Mouse (Mus musculus) neural tube, embryonic 13.5 days (tissue): ENCODE measurements around the gene Tubb4a. TPM values are rescaled to one million over a fixed set of nuclear protein-coding genes. Genes with fewer than 3 reads are reported as not detected.
"Not testable (repeated sequence)": the region's sequence is repeated elsewhere in the genome, so short reads cannot be mapped to it uniquely, and the experiment has no call there.

ENCODE experiments used
- ATAC-seq: fragments of 200-750 bp; cut with Nextera tagmentation; 2 replicates; pipeline ENCODE4 v1.8.0; 2017; ENCODE audit warnings: low read depth, mild to moderate bottlenecking, moderate TSS enrichment, moderate library complexity
- H3K27ac ChIP-seq: fragments of 300-500 bp; sonication (generic); replicated peaks from 2 replicates; pipeline ENCODE4 v1.5.1; 2015; ENCODE audit warnings: moderate library complexity, mild to moderate bottlenecking, inconsistent platforms
- H3K27me3 ChIP-seq: fragments of 300-500 bp; sonication (generic); 2 replicates; pipeline ENCODE4 v1.6.1; 2015; ENCODE audit warnings: mild to moderate bottlenecking, inconsistent platforms
- H3K36me3 ChIP-seq: fragments of 300-500 bp; sonication (generic); 2 replicates; pipeline ENCODE4 v1.6.1; 2015; ENCODE audit warnings: mild to moderate bottlenecking, inconsistent platforms
- H3K4me1 ChIP-seq: fragments of 300-500 bp; sonication (generic); replicated peaks from 2 replicates; pipeline ENCODE4 v1.6.1; 2015; ENCODE audit warnings: inconsistent platforms
- H3K4me2 ChIP-seq: fragments of 300-500 bp; sonication (generic); 2 replicates; pipeline ENCODE4 v1.6.1; 2015; ENCODE audit warnings: inconsistent platforms, mild to moderate bottlenecking, moderate library complexity
- H3K4me3 ChIP-seq: fragments of 300-500 bp; sonication (generic); 2 replicates; pipeline ENCODE4 v1.5.1; 2015; ENCODE audit warnings: mild to moderate bottlenecking, inconsistent platforms
- H3K9ac ChIP-seq: fragments of 300-500 bp; sonication (generic); 2 replicates; pipeline ENCODE4 v1.6.1; 2015; ENCODE audit warnings: moderate library complexity, mild to moderate bottlenecking, inconsistent platforms
- H3K9me3 ChIP-seq: fragments of 300-500 bp; sonication (generic); 2 replicates; pipeline ENCODE4 v1.6.1; 2016; ENCODE audit warnings: inconsistent platforms
- WGBS: fragments of 180-500 bp; shearing (Covaris S2); methylation state at CpG from one replicate; pipeline ENCODE4 v1.1.7; 2015; 5-methylcytosine and 5-hydroxymethylcytosine counted together
- polyA plus RNA-seq: library from polyadenylated mRNA; unstranded; fragments of >200 nt; fragmentation: Nextera tagmentation; extraction: Ambion mirVana; gene quantifications from 2 replicates; pipeline ENCODE4 v1.2.1, GENCODE M21; 2015

Gene Tubb4a
- polyA plus RNA-seq, 1 experiment from 2014 or later, result 413 TPM

DNA sequence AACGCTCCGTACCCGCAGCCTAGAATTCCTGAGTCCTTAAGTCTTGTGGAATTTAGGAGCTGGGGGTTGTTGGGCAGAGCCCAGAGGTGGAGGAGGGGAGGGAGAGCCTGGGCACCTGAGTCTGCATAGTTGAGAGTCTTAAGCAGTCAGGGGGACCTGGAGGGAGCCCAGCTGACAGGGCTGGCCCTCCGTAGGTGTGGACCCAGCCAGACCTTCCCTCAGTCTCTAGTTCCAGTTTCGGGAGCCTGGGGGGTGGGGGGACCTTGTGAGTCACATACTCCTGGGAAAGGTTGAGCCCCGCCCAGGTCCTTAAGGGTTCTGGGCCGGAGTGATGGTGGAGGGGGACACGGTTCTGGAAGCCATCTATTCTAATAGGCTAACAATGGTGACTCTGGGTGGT is 24.6 kb downstream of the Tubb4a start:
- Histone ChIP-seq H3K9me3 (no peaks in the 10 kb centered on the region), H3K4me1 (peaks cover 36% of the 10 kb centered on the region), H3K4me2 (no peak overlapping the region), H3K27me3 (peaks cover 49% of the 10 kb centered on the region), H3K4me3 (no peak overlapping the region), H3K36me3 (no peaks in the 10 kb centered on the region), H3K27ac (no peak overlapping the region), H3K9ac (no peak overlapping the region)
- no peak for ATAC-seq
- WGBS, result 11% methylated on average over 8 of the region's 8 CpGs

DNA sequence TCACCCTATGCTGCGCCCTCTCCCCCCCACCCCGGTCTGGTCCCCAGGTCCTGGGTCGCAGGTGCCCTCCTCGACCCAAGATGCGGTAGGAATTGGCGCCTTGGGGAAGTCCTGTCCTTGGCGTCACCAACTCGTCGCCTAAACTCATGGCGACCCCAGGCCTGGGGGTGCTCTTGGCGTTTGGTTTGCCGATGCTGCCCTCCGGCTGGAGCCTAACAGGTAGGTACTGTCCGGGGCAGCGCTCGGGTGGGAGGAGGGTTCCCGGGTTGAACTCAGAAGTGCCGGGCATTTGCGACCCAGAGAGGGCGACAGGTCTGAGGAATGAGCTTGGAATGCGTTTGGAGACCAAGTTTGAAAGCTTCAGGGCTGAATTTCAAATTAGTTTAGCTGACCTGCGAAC is 25.0 kb downstream of the Tubb4a start:
- H3K9me3 ChIP-seq, result no peaks in the 10 kb centered on the region
- H3K4me1 ChIP-seq, result peaks cover 37% of the 10 kb centered on the region
- WGBS, result 0% methylated on average over 22 of the region's 22 CpGs
- 0 out of 2 replicates have a peak overlapping the region, but pooled peaks have one; percentile 22 for H3K9ac ChIP-seq
- no peaks in the 10 kb centered on the region for H3K36me3 ChIP-seq
- peak overlapping the region; percentile 50 for H3K4me2 ChIP-seq
- H3K27me3 ChIP-seq, result peaks cover 49% of the 10 kb centered on the region
- peak overlapping the region; percentile 27; the same call in 1 of the 2 replicates for H3K4me3 ChIP-seq
- no peak overlapping the region for H3K27ac ChIP-seq
- no peak for ATAC-seq

DNA sequence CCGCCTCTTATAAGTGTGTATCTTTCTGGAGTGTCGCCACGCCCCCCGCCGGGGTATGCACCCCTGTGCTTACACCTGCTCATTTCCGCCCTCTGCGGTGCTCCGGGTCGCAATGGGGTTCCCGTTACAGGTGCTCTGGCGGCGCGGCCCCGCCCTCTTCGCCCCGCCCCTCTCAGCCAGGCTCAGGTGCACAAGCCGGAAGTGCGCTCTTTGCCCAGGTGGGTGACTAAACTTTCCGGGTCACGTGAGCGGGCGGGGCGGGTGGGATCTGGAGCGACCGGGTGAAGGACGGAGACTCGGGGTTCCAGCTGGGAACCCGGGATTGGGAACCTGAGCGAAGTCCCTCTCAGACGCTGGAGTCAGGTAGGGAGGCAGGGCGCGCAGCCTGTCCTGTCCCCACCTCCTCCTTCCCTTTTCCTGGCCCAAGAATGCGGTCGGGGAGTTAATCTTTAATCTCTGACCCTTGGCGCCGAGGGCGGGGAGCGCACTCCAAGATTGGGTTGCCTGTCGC is 25.5 kb downstream of the Tubb4a start:
- Histone ChIP-seq H3K36me3 (no peaks in the 10 kb centered on the region), H3K27me3 (peaks cover 49% of the 10 kb centered on the region), H3K4me1 (peaks cover 37% of the 10 kb centered on the region), H3K4me3 (peak overlapping the region; percentile 27), H3K9me3 (no peaks in the 10 kb centered on the region), H3K9ac (0 out of 2 replicates have a peak overlapping the region, but pooled peaks have one; percentile 22), H3K27ac (no peak overlapping the region), H3K4me2 (peak overlapping the region; percentile 50)
- no peak for ATAC-seq
- 2% methylated on average over 38 of the region's 39 CpGs for WGBS

DNA sequence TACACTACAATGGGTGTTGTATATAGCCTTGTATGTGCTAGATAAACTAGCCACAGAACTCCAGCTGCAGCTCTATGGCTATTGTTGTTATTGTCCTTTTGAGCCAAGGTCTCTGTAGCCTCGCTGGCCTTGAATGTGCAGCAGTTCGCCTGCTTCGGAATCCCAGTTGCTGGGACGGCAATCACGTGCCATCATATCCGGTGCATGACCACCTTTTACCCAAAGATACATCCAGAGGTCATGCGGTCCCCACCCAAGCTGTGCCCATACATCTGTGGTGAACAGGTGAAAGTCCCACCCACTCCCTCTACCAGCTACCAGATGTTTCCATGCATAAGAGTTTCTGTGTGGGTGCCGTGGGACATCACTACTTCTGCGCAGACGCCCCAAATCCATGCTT is 26.5 kb downstream of the Tubb4a start:
- peaks cover 47% of the 10 kb centered on the region for H3K27me3 ChIP-seq
- H3K27ac ChIP-seq, result no peak overlapping the region
- peak overlapping the region; percentile 82 for H3K4me3 ChIP-seq
- ATAC-seq, result no peak
- peak overlapping the region; percentile 87; the same call in 1 of the 2 replicates for H3K9ac ChIP-seq
- 35% methylated on average over 10 of the region's 10 CpGs for WGBS
- H3K9me3 ChIP-seq, result no peaks in the 10 kb centered on the region
- H3K4me1 ChIP-seq, result peaks cover 37% of the 10 kb centered on the region
- peak overlapping the region; percentile 56 for H3K4me2 ChIP-seq
- H3K36me3 ChIP-seq, result peaks cover 6% of the 10 kb centered on the region

DNA sequence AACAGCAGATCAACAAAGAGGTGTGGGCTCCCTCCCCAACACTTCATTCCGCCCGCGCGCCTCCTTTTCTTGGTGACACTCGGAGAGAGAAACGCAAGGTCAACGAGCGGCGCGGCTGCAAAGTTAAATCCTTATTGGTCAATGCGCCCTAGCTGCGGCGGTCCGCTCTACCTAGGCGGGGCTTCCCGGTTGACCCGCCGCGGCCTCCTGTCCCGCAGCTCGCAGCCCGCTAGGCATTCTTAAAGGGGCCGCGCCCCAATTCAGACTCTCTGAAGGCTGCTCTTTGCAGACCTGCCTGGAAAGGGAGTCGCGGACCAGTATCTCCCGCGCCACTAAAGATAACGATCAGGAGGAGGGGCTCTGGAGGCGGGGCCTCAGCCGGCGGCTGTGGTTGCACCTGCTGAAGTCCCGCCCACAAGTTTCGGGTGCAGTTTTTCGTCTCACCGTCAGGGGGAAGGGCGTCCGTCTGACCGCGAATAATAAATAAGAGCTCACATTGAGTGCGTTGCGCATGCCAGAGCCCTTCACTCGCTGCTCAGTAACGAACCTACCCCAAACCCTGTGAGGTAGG is 27.3 kb downstream of the Tubb4a start:
- Histone ChIP-seq H3K27me3 (peaks cover 43% of the 10 kb centered on the region), H3K4me2 (peak overlapping the region; percentile 56), H3K4me3 (peak overlapping the region; percentile 82), H3K4me1 (peaks cover 35% of the 10 kb centered on the region), H3K9ac (peak overlapping the region; percentile 87), H3K36me3 (peaks cover 14% of the 10 kb centered on the region), H3K9me3 (no peaks in the 10 kb centered on the region), H3K27ac (peak overlapping the region; percentile 90)
- ATAC-seq, result peak; percentile 91
- WGBS, result under 1% methylated on average over 44 of the region's 44 CpGs

DNA sequence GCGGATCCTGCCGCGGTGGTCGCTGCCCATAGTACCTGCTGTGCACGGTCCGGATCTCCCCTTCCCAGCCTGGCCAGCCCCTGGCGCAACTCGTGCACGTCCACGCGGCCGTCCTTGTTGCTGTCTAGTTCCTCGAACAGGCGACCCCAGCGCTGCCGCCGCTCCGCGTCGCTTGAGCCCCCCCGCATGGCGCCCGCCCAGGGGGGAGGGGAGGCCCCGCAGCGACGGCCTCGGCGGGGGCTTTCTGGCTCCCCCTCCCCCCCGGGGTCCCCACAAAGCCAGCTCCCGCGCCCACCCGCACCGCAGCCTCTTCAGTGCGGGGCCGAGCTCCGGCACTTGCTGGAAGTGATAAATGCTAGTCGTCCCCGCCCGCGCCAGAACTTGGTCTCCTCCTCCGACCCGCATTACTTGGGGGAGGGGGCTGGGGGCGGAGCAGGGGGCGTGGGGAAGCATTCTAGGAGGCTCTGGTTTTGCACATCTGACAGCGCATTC is 28.1 kb downstream of the Tubb4a start, which contains the start of gene Slc25a23:
Gene Slc25a23, minus strand, starts transcription at position 378 of the 492 bp plus-strand sequence.
- peak within 1 kb of the TSS; percentile 90 for H3K27ac ChIP-seq
- peak within 1 kb of the TSS; percentile 56 for H3K4me2 ChIP-seq
- H3K27me3 ChIP-seq, result peaks cover 35% of the 10 kb centered on the region
- H3K36me3 ChIP-seq, result peaks cover 21% of the 10 kb centered on the region
- ATAC-seq, result peak; percentile 87
- H3K4me3 ChIP-seq, result peak within 1 kb of the TSS; percentile 82
- H3K4me1 ChIP-seq, result peaks cover 33% of the 10 kb centered on the region
- under 1% methylated on average over 37 of the region's 45 CpGs for WGBS
- peak within 1 kb of the TSS; percentile 87 for H3K9ac ChIP-seq
- no peaks in the 10 kb centered on the region for H3K9me3 ChIP-seq

DNA sequence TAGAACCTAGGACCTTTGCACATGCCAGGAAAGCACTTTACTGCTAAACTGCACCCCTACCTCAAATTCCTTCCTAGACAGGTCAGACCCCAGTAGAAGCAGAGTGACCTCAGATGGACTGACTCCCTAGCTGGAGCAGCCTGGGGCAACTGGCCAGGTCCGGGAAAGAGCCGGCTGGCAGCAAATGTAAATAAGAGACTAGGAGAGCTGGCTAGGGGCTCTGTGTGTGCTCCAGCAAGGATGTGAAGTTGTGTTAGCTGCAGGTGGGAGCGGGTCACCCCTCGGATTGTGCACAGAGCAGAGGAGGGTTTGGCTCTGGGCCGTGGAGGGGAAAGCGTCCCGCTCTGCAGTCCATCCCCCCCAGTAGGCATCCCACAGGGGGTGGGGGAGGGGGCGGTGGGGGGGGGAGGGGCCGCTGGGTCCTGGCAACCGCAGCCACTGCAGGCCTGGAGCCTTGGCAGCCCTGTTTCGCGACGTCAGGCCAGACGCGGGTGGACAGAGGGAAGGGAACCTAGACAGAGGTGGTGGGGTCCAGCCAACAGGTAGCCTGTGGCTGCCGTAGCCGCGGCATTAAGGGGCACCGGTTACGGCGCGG is 28.6 kb downstream of the Tubb4a start, which contains the start of gene Crb3:
Gene Crb3, plus strand, starts transcription at position 215 of the 595 bp plus-strand sequence.
- Histone ChIP-seq H3K27me3 (peaks cover 30% of the 10 kb centered on the region), H3K27ac (peak within 1 kb of the TSS; percentile 90), H3K4me2 (peak within 1 kb of the TSS; percentile 56), H3K9me3 (no peaks in the 10 kb centered on the region), H3K4me1 (peaks cover 33% of the 10 kb centered on the region), H3K36me3 (peaks cover 25% of the 10 kb centered on the region), H3K4me3 (peak within 1 kb of the TSS; percentile 82), H3K9ac (peak within 1 kb of the TSS; percentile 87)
- WGBS, result 1% methylated on average over 16 of the region's 22 CpGs
- ATAC-seq, result peak; percentile 9

DNA sequence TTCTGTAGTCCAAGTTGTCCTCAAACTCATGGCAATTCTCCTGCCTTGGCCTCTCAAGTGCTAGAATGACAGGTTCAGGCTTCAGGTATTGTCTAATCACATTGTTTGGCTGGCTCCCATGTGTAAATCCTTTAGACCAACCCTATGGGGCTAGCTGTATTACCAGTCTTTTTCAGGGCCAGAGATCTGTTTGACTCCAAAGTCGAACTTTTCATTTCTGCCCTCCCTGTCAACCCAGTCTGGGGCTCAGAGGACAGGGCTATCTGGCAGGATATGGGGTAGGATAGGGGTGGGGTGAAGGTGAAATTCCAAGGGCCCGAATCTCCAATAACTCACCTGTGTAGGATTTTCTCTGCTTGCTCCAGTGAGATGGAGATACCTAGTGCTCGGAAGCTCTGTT is 31.3 kb downstream of the Tubb4a start:
- ATAC-seq, result no peak
- Histone ChIP-seq H3K4me3 (no peak overlapping the region), H3K9me3 (no peaks in the 10 kb centered on the region), H3K4me1 (peaks cover 22% of the 10 kb centered on the region), H3K4me2 (no peak overlapping the region), H3K36me3 (peaks cover 52% of the 10 kb centered on the region), H3K9ac (no peak overlapping the region), H3K27ac (no peak overlapping the region), H3K27me3 (peaks cover 4% of the 10 kb centered on the region)
- 91% methylated on average over 3 of the region's 3 CpGs for WGBS

DNA sequence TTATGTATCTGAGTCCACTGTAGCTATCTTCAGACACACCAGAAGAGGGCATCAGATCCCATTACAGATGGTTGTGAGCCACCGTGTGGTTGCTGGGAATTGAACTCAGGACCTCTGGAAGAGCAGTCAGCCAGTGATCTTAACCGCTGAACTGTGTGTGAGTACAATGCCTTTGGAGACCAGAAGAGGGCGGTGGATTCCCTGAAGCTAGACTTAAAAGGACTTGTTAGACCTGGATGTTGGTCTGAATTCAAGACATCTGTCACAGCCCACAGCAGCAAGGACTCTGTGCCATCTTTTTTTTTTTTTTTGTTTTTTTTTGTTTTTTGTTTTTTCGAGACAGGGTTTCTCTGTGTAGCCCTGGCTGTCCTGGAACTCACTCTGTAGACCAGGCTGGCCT is 35.9 kb downstream of the Tubb4a start:
- H3K9ac ChIP-seq, H3K4me2 ChIP-seq, H3K9me3 ChIP-seq, H3K4me3 ChIP-seq, H3K4me1 ChIP-seq, H3K27ac ChIP-seq, ATAC-seq, H3K27me3 ChIP-seq: not testable (repeated sequence)
- peaks cover 84% of the 10 kb centered on the region for H3K36me3 ChIP-seq
- WGBS, result 87% methylated on average over 4 of the region's 4 CpGs

DNA sequence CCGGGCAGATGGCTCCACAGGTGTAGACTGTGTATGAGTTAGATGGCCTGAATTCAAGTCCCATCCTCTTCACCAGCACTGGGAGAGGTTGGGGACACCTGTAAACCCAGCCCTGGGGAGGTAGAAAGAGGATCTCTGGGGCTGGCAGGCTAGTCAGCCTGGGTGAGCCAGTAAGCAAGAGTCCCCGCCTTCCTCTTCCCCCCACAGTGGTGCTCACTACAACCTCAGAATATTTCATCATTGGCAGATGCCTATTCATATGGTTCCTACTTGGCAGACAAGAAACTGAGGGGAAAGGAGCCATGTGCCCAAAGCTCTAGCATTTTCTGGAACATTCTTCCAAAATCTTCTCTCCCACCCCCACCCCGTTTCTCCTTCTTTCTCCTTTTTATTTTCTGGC is 38.8 kb downstream of the Tubb4a start:
- peaks cover 78% of the 10 kb centered on the region for H3K36me3 ChIP-seq
- ATAC-seq, result no peak
- H3K27ac ChIP-seq, result no peak overlapping the region
- H3K9me3 ChIP-seq, result no peaks in the 10 kb centered on the region
- no peak overlapping the region for H3K4me2 ChIP-seq
- no peaks in the 10 kb centered on the region for H3K27me3 ChIP-seq
- no peak overlapping the region for H3K9ac ChIP-seq
- H3K4me3 ChIP-seq, result no peak overlapping the region
- WGBS, result 93% methylated on average over 3 of the region's 3 CpGs
- H3K4me1 ChIP-seq, result no peaks in the 10 kb centered on the region

DNA sequence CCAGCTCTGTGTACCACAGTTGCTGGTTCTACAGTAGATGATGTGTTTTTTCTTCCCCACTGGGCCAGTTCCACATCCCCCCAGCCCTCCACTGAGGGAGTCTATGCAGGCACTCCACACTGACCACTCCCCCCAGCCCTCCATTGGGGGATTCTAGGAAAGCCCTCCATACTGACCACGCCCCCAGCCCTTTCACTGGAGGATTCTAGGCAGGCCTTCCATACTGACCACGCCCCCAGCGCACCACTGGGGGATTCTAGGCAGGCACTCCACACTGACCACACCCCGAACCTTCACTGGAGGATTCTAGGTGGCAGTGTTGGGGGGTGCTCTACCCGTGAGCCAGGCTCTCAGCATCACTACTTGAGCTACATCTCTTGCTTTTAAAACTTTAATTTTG is 40.2 kb downstream of the Tubb4a start:
- Histone ChIP-seq H3K9ac (no peak overlapping the region), H3K4me1 (no peaks in the 10 kb centered on the region), H3K27me3 (no peaks in the 10 kb centered on the region), H3K4me2 (no peak overlapping the region), H3K36me3 (peaks cover 64% of the 10 kb centered on the region), H3K4me3 (no peak overlapping the region), H3K27ac (no peak overlapping the region), H3K9me3 (no peaks in the 10 kb centered on the region)
- ATAC-seq, result 0 out of 2 replicates have a peak, but pooled peaks have one; percentile 14
- WGBS, result 39% methylated on average over 5 of the region's 5 CpGs

DNA sequence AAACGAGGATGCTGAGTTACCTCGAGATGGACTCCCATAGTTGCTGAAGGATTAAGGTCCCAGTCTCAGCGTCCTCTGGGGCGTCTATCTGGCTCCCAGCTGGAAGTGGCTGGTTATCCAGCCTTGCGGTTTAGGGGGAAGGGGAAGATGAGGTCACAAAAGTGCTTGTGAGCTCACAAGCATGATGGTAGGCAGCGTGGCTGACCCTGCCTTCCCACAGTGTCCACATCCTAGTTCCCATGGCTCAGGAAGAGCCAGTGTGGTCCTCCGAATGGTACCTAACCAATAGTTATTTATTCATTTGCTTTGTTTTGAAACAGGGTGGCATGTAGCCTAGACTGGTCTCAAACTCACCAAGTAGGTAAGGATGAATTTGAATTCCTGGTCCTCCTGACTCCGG is 46.0 kb downstream of the Tubb4a start, which contains the start of gene Slc25a41:
Gene Slc25a41, minus strand, starts transcription at position 101 of the 400 bp plus-strand sequence.
- peaks cover 22% of the 10 kb centered on the region for H3K27me3 ChIP-seq
- no peak within 1 kb of the TSS for H3K27ac ChIP-seq
- peaks cover 19% of the 10 kb centered on the region for H3K36me3 ChIP-seq
- H3K9ac ChIP-seq, result no peak within 1 kb of the TSS
- no peak for ATAC-seq
- H3K4me3 ChIP-seq, result no peak within 1 kb of the TSS
- WGBS, result 75% methylated on average over 8 of the region's 8 CpGs
- no peaks in the 10 kb centered on the region for H3K9me3 ChIP-seq
- H3K4me1 ChIP-seq, result no peaks in the 10 kb centered on the region
- no peak within 1 kb of the TSS for H3K4me2 ChIP-seq
